Mouse (Mus musculus) adrenal gland (tissue): Measurements from ENCODE around the gene Ssr1.

Experiments
- intact Hi-C: fragments of 180-260 bp; cut with DNase I; formaldehyde crosslinking; loops from one replicate; pipeline ENCODE4 v1.15.1; 2025

Ssr1 gene

DNA sequence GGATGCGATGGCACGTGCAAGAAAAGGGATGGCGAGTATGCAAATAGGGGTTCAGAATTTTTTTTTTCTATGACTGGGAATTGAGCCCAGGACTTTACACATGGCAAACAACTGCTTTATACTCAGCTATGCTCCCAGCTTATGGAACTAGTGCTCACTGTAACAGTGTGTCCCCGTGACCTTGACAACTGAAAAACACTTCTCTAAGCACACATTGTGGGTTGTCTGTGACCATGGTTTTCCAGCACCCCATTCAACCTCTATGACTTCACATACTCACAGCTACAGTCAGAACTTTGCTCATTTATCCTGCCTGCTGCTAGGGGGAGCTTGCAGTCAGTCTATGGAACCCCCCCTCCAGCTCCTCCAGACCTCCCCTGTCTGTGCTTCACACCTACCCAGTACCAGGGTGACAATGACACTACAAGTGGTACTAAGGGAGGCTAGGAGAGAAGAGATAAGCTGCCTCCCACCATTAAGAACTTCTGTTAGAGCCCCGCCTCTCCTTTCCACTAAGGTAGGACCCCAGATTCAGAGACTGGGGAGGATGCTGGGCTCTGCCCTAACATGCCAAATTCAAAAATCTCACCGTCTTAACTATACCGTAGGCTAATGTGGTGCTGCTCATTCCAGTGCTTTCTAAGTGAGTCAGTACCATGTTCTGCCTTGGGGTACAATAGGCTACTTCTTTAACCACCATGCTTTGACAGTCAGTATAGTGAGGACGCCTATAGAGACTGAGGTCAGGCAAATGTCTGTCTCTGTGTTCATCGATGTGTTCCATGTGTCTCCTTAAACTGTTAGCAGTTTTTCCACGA is 70.2 kb downstream of the Ssr1 start:
- intact Hi-C loops: no loop called here

DNA sequence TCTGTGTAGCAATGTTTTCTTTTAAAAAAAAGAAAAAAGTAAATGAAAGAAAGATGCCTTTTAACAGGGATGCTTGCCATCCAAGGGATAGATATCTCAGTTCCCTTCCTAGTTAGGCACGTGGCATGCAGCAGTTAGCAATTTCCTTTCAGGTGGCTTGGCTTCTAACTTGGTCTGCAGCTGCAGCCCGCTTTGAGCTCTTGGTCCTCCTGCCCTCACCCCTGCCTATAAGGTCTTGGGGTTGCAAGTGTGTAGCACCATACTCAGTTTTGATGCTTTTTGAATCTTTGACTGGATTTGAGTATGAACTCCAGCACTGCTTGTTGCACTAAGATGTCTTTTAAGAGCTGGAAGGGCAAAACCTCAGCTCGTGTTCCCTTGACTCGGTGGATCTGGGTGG is 70.9 kb downstream of the Ssr1 start:
- intact Hi-C loops: no loop called here

DNA sequence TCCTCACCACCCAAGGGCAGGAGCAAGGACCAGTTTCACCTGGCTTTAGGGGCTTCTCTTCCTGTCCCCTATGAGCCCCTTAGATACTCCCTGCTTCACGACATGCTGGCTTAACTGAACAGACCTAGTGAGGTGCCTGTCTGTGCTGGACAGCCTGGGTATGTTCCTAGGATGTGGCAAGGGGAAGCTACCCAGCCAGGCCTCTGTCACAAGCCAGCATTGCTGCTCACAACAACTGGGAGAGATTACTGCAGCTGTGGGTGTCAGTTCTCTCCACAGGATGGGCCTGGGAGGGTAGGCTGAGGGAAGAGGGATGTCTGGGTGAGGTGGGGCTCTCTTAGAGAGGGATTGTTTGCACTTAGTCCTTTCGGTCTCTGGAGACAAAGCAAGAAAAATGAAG is 73.3 kb downstream of the Ssr1 start:
- intact Hi-C loops: no loop called here

DNA sequence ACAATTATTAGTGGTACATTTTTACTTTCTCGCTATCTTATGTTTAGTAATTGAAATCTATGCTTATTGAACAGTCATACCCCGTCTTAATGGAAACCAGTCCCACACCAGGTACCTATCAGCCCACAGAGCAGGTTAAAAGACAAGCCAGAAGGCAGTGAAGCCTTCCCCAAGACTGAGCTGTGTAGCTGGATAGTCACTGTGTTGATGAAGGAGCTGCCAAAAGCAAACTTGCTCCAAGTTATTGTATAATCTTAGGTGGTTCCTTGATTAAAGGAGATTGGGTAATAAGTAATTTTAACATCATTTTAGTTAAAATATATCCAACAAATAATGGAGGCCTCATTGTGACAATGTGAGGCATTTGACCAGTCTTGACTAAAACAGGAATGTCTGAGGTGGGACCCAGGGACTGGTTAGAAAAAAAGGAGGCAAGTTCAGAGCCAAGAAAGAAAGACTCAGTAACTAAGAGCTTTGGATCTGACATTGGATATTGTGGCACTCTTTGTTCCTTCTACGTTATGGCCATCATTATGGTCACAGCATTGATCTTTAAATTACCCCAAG is 74.2 kb downstream of the Ssr1 start:
- intact Hi-C loops: no loop called here

DNA sequence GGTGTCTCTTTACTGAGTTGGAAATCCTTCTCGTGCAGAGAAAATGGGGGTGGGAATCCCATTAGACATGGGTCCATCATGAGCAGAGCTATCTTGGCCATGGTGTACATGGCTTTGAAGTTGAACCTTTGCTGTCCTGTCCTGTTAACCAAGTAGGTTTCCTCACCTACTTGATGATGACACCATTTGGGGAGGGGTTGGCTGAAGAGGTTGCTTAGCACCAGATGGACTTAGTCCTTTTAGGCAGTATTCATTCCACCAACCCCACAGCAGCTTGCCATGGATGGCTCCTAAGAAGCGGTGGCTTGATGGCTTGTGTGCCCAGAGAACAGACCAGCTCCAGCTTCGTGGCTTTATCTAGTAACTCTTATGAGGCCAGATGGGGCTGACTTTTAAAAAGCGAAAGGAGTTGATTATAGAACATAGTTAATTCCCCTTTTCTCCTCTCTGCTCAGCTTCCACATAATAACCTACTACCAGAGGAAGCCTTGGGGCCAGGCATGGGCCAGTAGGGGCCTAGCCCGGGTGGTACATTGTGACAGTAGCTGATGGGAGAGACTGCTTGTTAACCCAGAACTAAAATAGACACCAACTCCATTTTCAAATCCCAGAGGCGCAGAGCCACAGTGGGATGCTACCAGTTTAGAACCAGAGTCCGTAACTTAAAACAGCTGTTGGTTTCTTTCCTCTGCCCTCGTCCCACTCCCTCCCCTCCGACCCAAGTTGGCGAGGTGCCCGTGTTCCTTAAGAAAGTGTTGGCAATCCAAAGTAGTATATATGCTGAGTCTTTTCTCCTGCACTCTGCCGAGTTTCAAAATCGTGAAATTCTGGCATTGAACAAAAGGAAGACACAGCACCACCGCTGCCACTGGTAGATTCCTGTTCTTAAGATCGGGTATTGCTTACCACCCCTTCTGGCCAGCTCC is 75.4 kb downstream of the Ssr1 start:
- intact Hi-C loops: no loop called here
